Mouse (Mus musculus) liver, embryonic 15.5 days (tissue): ENCODE measurements around the gene Plk2. TPM values are rescaled to one million over a fixed set of nuclear protein-coding genes. Genes with fewer than 3 reads are reported as not detected.
"Not testable (repeated sequence)": the region's sequence is repeated elsewhere in the genome, so short reads cannot be mapped to it uniquely, and the experiment has no call there.

ENCODE experiments used
- ATAC-seq: fragments of 200-750 bp; cut with Nextera tagmentation; 2 replicates; pipeline ENCODE4 v1.8.0; 2017; ENCODE audit warnings: moderate number of reproducible peaks, mild to moderate bottlenecking, moderate library complexity; ENCODE audit not compliant: insufficient read depth
- H3K27ac ChIP-seq: fragments of 300-500 bp; sonication (generic); replicated peaks from 2 replicates; pipeline ENCODE4 v1.5.1; 2015; ENCODE audit warnings: mild to moderate bottlenecking, inconsistent platforms
- H3K27me3 ChIP-seq: fragments of 300-500 bp; sonication (generic); 2 replicates; pipeline ENCODE4 v1.6.1; 2015; ENCODE audit warnings: mild to moderate bottlenecking, inconsistent platforms
- H3K36me3 ChIP-seq: fragments of 300-500 bp; sonication (generic); replicated peaks from 2 replicates; pipeline ENCODE4 v1.6.1; 2015; ENCODE audit warnings: moderate library complexity, mild to moderate bottlenecking, inconsistent platforms
- H3K4me1 ChIP-seq: fragments of 300-500 bp; sonication (generic); replicated peaks from 2 replicates; pipeline ENCODE4 v1.6.1; 2015; ENCODE audit warnings: inconsistent platforms
- H3K4me2 ChIP-seq: fragments of 300-500 bp; sonication (generic); 2 replicates; pipeline ENCODE4 v1.6.1; 2015; ENCODE audit warnings: moderate library complexity, mild to moderate bottlenecking, inconsistent platforms
- H3K4me3 ChIP-seq: fragments of 300-500 bp; sonication (generic); replicated peaks from 2 replicates; pipeline ENCODE4 v1.5.1; 2015; ENCODE audit warnings: mild to moderate bottlenecking, inconsistent platforms
- H3K9ac ChIP-seq: fragments of 300-500 bp; sonication (generic); 2 replicates; pipeline ENCODE4 v1.6.1; 2015; ENCODE audit warnings: moderate library complexity, mild to moderate bottlenecking, inconsistent platforms
- H3K9me3 ChIP-seq: fragments of 300-500 bp; sonication (generic); replicated peaks from 2 replicates; pipeline ENCODE4 v1.6.1; 2016; ENCODE audit warnings: inconsistent platforms
- WGBS: fragments of 180-500 bp; shearing (Covaris S2); methylation state at CpG from one replicate; pipeline ENCODE4 v1.1.7; 2015; ENCODE audit warnings: mixed read lengths; ENCODE audit not compliant: insufficient replicate concordance; 5-methylcytosine and 5-hydroxymethylcytosine counted together
- polyA plus RNA-seq: library from polyadenylated mRNA; unstranded; fragments of >200 nt; fragmentation: Nextera tagmentation; extraction: Ambion mirVana; gene quantifications from 2 replicates; pipeline ENCODE4 v1.2.1, GENCODE M21; 2015

Plk2 gene
- polyA plus RNA-seq, result 8.2 and 9.4 TPM in 2 replicates

DNA sequence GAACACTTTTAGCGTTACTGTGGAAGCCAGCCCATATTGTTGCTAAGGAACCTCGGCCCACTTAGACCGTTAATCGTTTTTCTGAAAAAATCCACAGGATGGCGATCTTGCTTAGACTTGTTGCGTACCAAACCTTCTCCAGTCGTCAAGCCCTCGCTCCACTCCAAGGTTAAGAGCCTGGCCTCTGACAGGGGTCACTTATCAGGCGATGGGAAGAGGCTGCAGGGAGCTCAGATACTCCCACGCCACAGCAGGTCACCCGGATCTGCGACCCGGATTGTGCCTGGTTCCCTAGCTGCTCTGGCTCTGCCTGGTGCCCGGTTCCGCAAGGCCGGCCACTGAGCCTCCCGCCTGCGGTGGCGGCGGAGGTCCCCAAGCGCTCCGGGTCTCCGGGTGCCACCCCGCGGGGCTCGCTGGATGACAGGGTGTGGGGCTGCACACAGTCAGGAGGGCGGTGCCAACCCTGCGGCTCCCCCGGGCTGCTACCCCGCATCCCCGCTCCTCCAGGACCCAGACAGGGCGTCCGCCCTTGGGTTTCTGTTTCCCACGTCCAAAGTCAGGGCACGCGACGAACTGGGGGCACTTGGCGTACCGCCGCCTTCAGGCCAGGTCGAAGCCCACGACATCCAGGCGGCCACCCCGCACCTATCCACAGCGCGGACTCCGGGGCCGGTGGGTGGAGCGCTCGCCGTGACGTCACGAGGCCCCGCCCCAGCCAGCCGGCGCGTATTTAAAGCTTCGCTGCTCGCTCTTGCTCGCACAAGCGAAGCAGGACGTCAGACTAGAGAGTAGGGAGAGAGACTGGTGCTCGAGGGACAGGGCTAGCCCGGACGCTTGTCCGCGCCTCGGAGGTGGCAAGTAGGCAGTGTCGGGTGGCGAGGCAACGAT is at the start of gene Plk2:
TSS of gene Plk2 (plus strand) at position 756 of the 888 bp plus-strand sequence.
- H3K4me2 ChIP-seq, result peak within 1 kb of the TSS; percentile 84
- H3K9me3 ChIP-seq, result no peaks in the 10 kb centered on the region
- H3K4me1 ChIP-seq, result peaks cover 12% of the 10 kb centered on the region
- ATAC-seq, result peak; percentile 82
- WGBS, result under 1% methylated on average over 71 of the region's 71 CpGs
- H3K27me3 ChIP-seq, result peaks cover 50% of the 10 kb centered on the region
- peaks cover 4% of the 10 kb centered on the region for H3K36me3 ChIP-seq
- peak within 1 kb of the TSS; percentile 39 for H3K9ac ChIP-seq
- peak within 1 kb of the TSS; percentile 59 for H3K4me3 ChIP-seq
- H3K27ac ChIP-seq, result 0 out of 2 replicates have a peak within 1 kb of the TSS, but pooled peaks have one; percentile 29

GRCm38 (mm10) chr13:110346707-110347106 is 48.1 kb upstream of the Plk2 start:
- Histone ChIP-seq H3K9ac (no peak overlapping the region), H3K36me3 (no peaks in the 10 kb centered on the region), H3K4me2 (no peak overlapping the region), H3K27me3 (no peaks in the 10 kb centered on the region), H3K9me3 (no peaks in the 10 kb centered on the region), H3K4me1 (0 out of 2 replicates have a peak, but pooled peaks cover 4% of the 10 kb centered on the region), H3K4me3 (no peak overlapping the region), H3K27ac (no peak overlapping the region)
- ATAC-seq, result no peak
- WGBS, result 15% methylated on average over 7 of the region's 7 CpGs

DNA sequence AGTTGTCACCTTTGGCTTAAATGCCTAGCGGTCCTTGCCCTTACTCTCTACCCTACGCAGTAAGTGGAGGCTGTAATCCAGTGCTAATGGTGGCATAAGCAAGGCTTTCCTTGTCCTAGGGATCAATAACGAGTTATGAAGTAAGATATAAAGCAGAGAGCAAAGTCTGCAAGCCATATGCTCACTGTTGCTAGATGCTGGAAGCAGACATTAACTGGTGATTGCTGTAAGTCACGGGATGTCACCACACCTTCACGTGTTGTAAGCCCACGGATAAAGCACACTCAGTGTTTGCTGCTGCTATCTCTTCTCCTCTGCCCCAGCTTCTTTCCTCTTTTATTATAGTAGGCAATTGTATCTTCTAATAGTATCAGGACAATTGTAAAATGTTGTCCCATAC is 43.8 kb upstream of the Plk2 start:
- WGBS, result 65% methylated on average over 6 of the region's 6 CpGs
- Histone ChIP-seq H3K36me3 (no peaks in the 10 kb centered on the region), H3K27me3 (no peaks in the 10 kb centered on the region), H3K9me3 (no peaks in the 10 kb centered on the region), H3K4me1 (0 out of 2 replicates have a peak, but pooled peaks cover 4% of the 10 kb centered on the region), H3K27ac (no peak overlapping the region), H3K4me3 (no peak overlapping the region), H3K9ac (no peak overlapping the region), H3K4me2 (no peak overlapping the region)
- no peak for ATAC-seq

GRCm38 (mm10) chr13:110356941-110357340 is 37.9 kb upstream of the Plk2 start, which contains the start of gene Gapt:
TSS of gene Gapt (minus strand) at chr13:110357199.
- H3K36me3 ChIP-seq, result no peaks in the 10 kb centered on the region
- WGBS, result 20% methylated on average over 2 of the region's 2 CpGs
- no peak for ATAC-seq
- peak within 1 kb of the TSS; percentile 23 for H3K4me3 ChIP-seq
- H3K4me2 ChIP-seq, result no peak within 1 kb of the TSS
- no peak within 1 kb of the TSS for H3K9ac ChIP-seq
- no peaks in the 10 kb centered on the region for H3K4me1 ChIP-seq
- no peak within 1 kb of the TSS for H3K27ac ChIP-seq
- no peaks in the 10 kb centered on the region for H3K27me3 ChIP-seq
- no peaks in the 10 kb centered on the region for H3K9me3 ChIP-seq

- Histone ChIP-seq H3K27me3 (no peaks in the 10 kb centered on the region), H3K4me2 (no peak overlapping the region), H3K27ac (no peak overlapping the region), H3K4me1 (peaks cover 14% of the 10 kb centered on the region; the same call in 1 of the 2 replicates), H3K9me3 (no peaks in the 10 kb centered on the region), H3K36me3 (no peaks in the 10 kb centered on the region), H3K4me3 (no peak overlapping the region), H3K9ac (no peak overlapping the region)
- 21% methylated on average over 6 of the region's 6 CpGs for WGBS
- no peak for ATAC-seq
Observed at GRCm38 (mm10) chr13:110363722-110364121, 31.1 kb upstream of the Plk2 start.

- 48% methylated on average over 3 of the region's 3 CpGs for WGBS
Observed at GRCm38 (mm10) chr13:110366477-110366876, 28.4 kb upstream of the Plk2 start.

DNA sequence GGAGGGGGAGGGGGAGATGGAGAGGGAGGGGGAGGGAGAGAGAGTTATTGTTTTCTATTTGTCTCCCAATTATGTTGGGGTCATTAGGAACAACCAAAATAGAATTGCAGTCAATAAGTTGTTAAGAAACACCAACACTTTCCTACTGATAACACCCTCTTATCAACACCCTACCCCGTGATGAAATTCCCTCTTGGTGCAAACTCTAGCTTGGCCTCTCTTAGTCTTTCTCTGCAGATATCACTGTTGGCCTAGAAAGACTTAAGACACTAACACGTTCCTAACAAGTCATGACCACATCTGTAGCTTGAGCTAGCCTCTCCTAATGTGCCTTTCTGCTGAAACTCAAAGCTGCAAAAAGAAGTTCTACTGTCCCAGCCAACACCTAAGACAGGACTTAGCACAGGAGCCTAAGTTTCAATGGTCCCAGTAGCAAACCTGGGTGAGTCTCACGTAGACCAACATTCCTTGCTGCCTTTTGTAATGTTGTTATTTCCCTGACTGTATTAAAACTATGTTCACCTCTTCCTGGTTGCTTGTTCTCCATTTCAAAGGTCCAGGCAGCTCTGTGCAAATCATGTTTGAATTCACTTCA is 26.8 kb upstream of the Plk2 start:
- Histone ChIP-seq H3K36me3 (no peaks in the 10 kb centered on the region), H3K27ac (no peak overlapping the region), H3K4me3 (no peak overlapping the region), H3K4me2 (no peak overlapping the region), H3K9ac (no peak overlapping the region), H3K9me3 (no peaks in the 10 kb centered on the region), H3K27me3 (no peaks in the 10 kb centered on the region), H3K4me1 (peaks cover 14% of the 10 kb centered on the region; the same call in 1 of the 2 replicates)
- 48% methylated on average over 3 of the region's 3 CpGs for WGBS
- peak; percentile 59 for ATAC-seq

More at GRCm38 (mm10) chr13:110366477-110366876, 28.4 kb upstream of the Plk2 start:
- ATAC-seq, result peak; percentile 65
- Histone ChIP-seq H3K27me3 (no peaks in the 10 kb centered on the region), H3K4me2 (no peak overlapping the region), H3K4me3 (no peak overlapping the region), H3K27ac (0 out of 2 replicates have a peak overlapping the region, but pooled peaks have one; percentile 24), H3K9ac (no peak overlapping the region), H3K9me3 (no peaks in the 10 kb centered on the region), H3K4me1 (peaks cover 14% of the 10 kb centered on the region; the same call in 1 of the 2 replicates), H3K36me3 (no peaks in the 10 kb centered on the region)

GRCm38 (mm10) chr13:110368556-110369040 is 26.2 kb upstream of the Plk2 start:
- not testable (repeated sequence) for H3K27me3 ChIP-seq, H3K4me3 ChIP-seq, H3K9ac ChIP-seq, H3K9me3 ChIP-seq, H3K4me2 ChIP-seq, H3K36me3 ChIP-seq, H3K27ac ChIP-seq
- peak; percentile 19; the same call in 1 of the 2 replicates for ATAC-seq
- H3K4me1 ChIP-seq, result peaks cover 14% of the 10 kb centered on the region; the same call in 1 of the 2 replicates
- whole genome bisulfite sequencing, result 45% methylated on average over 6 of the region's 6 CpGs

- H3K36me3 ChIP-seq, result no peaks in the 10 kb centered on the region
- WGBS, result 63% methylated on average over 1 of the region's 1 CpGs
- no peak overlapping the region for H3K4me2 ChIP-seq
- no peak overlapping the region for H3K9ac ChIP-seq
- no peak overlapping the region for H3K4me3 ChIP-seq
- no peaks in the 10 kb centered on the region for H3K9me3 ChIP-seq
- peaks cover 14% of the 10 kb centered on the region; the same call in 1 of the 2 replicates for H3K4me1 ChIP-seq
- H3K27ac ChIP-seq, result no peak overlapping the region
- no peaks in the 10 kb centered on the region for H3K27me3 ChIP-seq
- ATAC-seq, result no peak
Observed at GRCm38 (mm10) chr13:110369673-110370072, 25.2 kb upstream of the Plk2 start.

- H3K36me3 ChIP-seq, result no peaks in the 10 kb centered on the region
- no peak overlapping the region for H3K4me3 ChIP-seq
- H3K27me3 ChIP-seq, result no peaks in the 10 kb centered on the region
- H3K9ac ChIP-seq, result no peak overlapping the region
- H3K4me2 ChIP-seq, result no peak overlapping the region
- no peaks in the 10 kb centered on the region for H3K9me3 ChIP-seq
- no peak overlapping the region for H3K27ac ChIP-seq
- H3K4me1 ChIP-seq, result no peaks in the 10 kb centered on the region
- no peak for ATAC-seq
- 16% methylated on average over 5 of the region's 5 CpGs for WGBS
Observed at GRCm38 (mm10) chr13:110382447-110382901, 12.4 kb upstream of the Plk2 start.

DNA sequence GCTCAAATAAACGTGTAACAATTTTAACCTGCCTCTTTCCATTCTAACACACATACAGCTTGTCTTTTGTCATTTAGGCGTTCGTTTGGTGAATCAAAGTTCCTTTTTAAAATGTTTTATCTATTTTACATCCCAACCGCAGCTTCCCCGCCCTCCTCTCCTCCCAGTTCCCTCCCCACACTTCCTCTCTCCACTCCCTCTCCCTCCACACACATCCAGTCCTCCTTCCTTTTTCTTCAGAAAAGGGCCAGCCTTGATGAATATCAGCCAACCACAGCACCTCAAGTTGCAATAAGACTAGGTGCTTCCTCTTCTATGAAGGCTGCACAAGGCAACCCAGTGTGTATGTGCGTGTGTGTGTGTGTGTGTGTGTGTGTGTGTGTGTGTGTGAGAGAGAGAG is 10.3 kb upstream of the Plk2 start:
- WGBS, result 10% methylated on average over 6 of the region's 6 CpGs
- Histone ChIP-seq H3K9ac (no peak overlapping the region), H3K4me1 (no peaks in the 10 kb centered on the region), H3K27me3 (no peaks in the 10 kb centered on the region), H3K4me3 (no peak overlapping the region), H3K9me3 (no peaks in the 10 kb centered on the region), H3K36me3 (no peaks in the 10 kb centered on the region), H3K27ac (no peak overlapping the region), H3K4me2 (no peak overlapping the region)
- ATAC-seq, result no peak
